In the genomic region with DNA sequence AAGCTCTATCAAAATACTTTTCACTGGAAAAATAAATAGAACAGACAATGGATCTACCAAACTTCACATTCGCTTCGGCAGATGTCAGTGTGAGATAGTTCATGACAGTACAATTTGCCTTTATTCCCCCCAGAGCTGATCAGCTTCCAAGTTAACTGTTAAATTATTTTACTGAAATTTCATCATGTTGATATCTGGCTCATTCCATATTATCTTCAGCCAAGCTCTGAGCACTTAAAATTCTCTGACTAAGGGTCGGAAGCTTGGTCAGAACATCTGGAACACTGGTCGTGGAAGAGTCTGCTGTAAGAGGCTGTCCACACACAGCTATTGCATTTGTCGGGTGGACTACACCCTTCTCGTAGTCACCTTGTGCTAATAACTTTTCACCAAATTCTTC, we compare ENCODE assay signal across 26 mouse cellular contexts.
"Had no signal": no experiment of that assay in that cellular context is flagged by ENCODE, and none has a peak within 500 bp of the region (broad histone marks: within the 10 kb centered on the region; RNA-seq: fewer than 3 reads in every experiment).

No protein-coding gene starts in this region.

- H3K4me3 ChIP-seq: intestine, embryonic 15.5 days; left cerebral cortex, adult 2 months; limb, embryonic 12.5 days; limb, embryonic 15.5 days; lung, embryonic 15.5 days; megakaryocyte, embryonic 14.5 days; midbrain, embryonic 10.5 days; midbrain, embryonic 13.5 days; myocyte; neural tube, embryonic 13.5 days; stomach, embryonic 15.5 days had no signal

- H3K27me3 ChIP-seq: intestine, embryonic 15.5 days; limb, embryonic 12.5 days; limb, embryonic 15.5 days; lung, embryonic 15.5 days; megakaryocyte, embryonic 14.5 days; midbrain, embryonic 13.5 days; neural tube, embryonic 13.5 days; stomach, embryonic 15.5 days had no signal

- H3K4me2 ChIP-seq: intestine, embryonic 15.5 days; limb, embryonic 12.5 days; limb, embryonic 15.5 days; liver, embryonic 11.5 days; lung, embryonic 15.5 days; midbrain, embryonic 13.5 days; neural tube, embryonic 13.5 days; stomach, embryonic 15.5 days had no signal

- H3K9ac ChIP-seq: intestine, embryonic 15.5 days; limb, embryonic 12.5 days; limb, embryonic 15.5 days; liver, embryonic 14.5 days; liver, postnatal 0 days; lung, embryonic 15.5 days; midbrain, embryonic 13.5 days; neural tube, embryonic 13.5 days; stomach, embryonic 15.5 days had no signal

- H3K4me1 ChIP-seq: intestine, embryonic 15.5 days; limb, embryonic 15.5 days; lung, embryonic 15.5 days; megakaryocyte, embryonic 14.5 days; midbrain, embryonic 10.5 days; midbrain, embryonic 13.5 days; neural tube, embryonic 13.5 days; stomach, embryonic 15.5 days had no signal

- ATAC-seq: intestine, embryonic 15.5 days; liver, postnatal 0 days; midbrain, embryonic 13.5 days; midbrain, embryonic 16.5 days had no signal

- H3K9me3 ChIP-seq: intestine, embryonic 15.5 days; limb, embryonic 12.5 days; limb, embryonic 15.5 days; lung, embryonic 15.5 days; midbrain, embryonic 10.5 days; midbrain, embryonic 13.5 days; neural tube, embryonic 13.5 days; stomach, embryonic 15.5 days had no signal

- DNase-seq: kidney, adult 11 months; kidney, adult 8-10 months; kidney, postnatal 14 days; kidney, postnatal 4 days; layer of hippocampus, adult 9-11 months; layer of hippocampus, postnatal 36 days; liver, postnatal 0 days; retina, postnatal 1 day; right cerebral cortex, postnatal 25 days; spleen, adult 18-20 months; thymus, adult 18-20 months; thymus, postnatal 36 days had no signal

- H3K27ac ChIP-seq: intestine, embryonic 15.5 days; left cerebral cortex, adult 2 months; limb, embryonic 12.5 days; limb, embryonic 15.5 days; liver, embryonic 14.5 days; lung, embryonic 15.5 days; midbrain, embryonic 10.5 days; midbrain, embryonic 13.5 days; neural tube, embryonic 13.5 days; stomach, embryonic 15.5 days had no signal

- H3K36me3 ChIP-seq: intestine, embryonic 15.5 days; limb, embryonic 12.5 days; limb, embryonic 15.5 days; lung, embryonic 15.5 days; midbrain, embryonic 10.5 days; midbrain, embryonic 13.5 days; neural tube, embryonic 13.5 days; stomach, embryonic 15.5 days had no signal
